Mouse (Mus musculus) ES-E14 (cell line): Measurements from ENCODE around the gene Cdh24.

Source experiments
- MAFK ChIP-seq: IDR thresholded peaks from 2 replicates; pipeline ENCODE4 v1.6.1; 2014; ENCODE audit warnings: mild to moderate bottlenecking, low read depth, low read length, inconsistent platforms; ENCODE audit not compliant: insufficient read depth
- ZC3H11A ChIP-seq: IDR thresholded peaks from 2 replicates; pipeline ENCODE4 v1.6.1; 2012; ENCODE audit warnings: low read depth, mild to moderate bottlenecking, inconsistent platforms, low read length, borderline replicate concordance

GRCm38 (mm10) chr14:54603686-54604085 lies 37.5 kb downstream of the Cdh24 start:
- TF ChIP-seq MAFK: no peak
- no peak for TF ChIP-seq ZC3H11A
